28 mouse cellular contexts compared by ENCODE assay signal in genomic region chr13:58902313-58902712, GRCm38 (mm10).
DNase-seq lines count a peak whose midpoint lies in the region; ATAC-seq and TF ChIP-seq lines count a peak whose summit lies in the region.
"Had no signal": no experiment of that assay in that cellular context is flagged by ENCODE, and none has a peak within 500 bp of the region (broad histone marks: within the 10 kb centered on the region; RNA-seq: fewer than 3 reads in every experiment).

No protein-coding gene starts in this region.

- no peaks in the 10 kb centered on the region for H3K27me3 ChIP-seq in hindbrain, embryonic 13.5 days
- H3K27me3 ChIP-seq in hindbrain, embryonic 12.5 days, result no peaks in the 10 kb centered on the region
- no peaks in the 10 kb centered on the region for H3K27me3 ChIP-seq in hindbrain, postnatal 0 days (ENCODE audit: insufficient read depth, low read length)
- H3K27me3 ChIP-seq: embryonic facial prominence, embryonic 12.5 days; heart, embryonic 12.5 days; hindbrain, embryonic 15.5 days; limb, embryonic 12.5 days had no signal

- H3K4me2 ChIP-seq in hindbrain, embryonic 13.5 days, result no peak overlapping the region
- H3K4me2 ChIP-seq in hindbrain, embryonic 12.5 days (replicated peaks), result no peak overlapping the region
- H3K4me2 ChIP-seq in hindbrain, postnatal 0 days (ENCODE audit: low read depth, low read length), result no peak overlapping the region
- H3K4me2 ChIP-seq: embryonic facial prominence, embryonic 12.5 days; heart, embryonic 12.5 days; hindbrain, embryonic 15.5 days; limb, embryonic 12.5 days; liver, embryonic 11.5 days had no signal

- TF ChIP-seq CTCF in hindbrain, postnatal 0 days (IDR thresholded peaks at IDR 0.05; ENCODE audit: low read depth), result no peak

- H3K36me3 ChIP-seq in hindbrain, embryonic 13.5 days, result peaks cover 15% of the 10 kb centered on the region
- 0 out of 2 replicates have a peak, but pooled peaks cover 4% of the 10 kb centered on the region for H3K36me3 ChIP-seq in hindbrain, embryonic 12.5 days
- no peaks in the 10 kb centered on the region; the same call in 1 of the 2 replicates for H3K36me3 ChIP-seq in hindbrain, postnatal 0 days (ENCODE audit: insufficient read depth, low read length)
- H3K36me3 ChIP-seq: embryonic facial prominence, embryonic 12.5 days; heart, embryonic 12.5 days; hindbrain, embryonic 15.5 days; limb, embryonic 12.5 days had no signal

- ATAC-seq in hindbrain, embryonic 13.5 days (ENCODE audit: low FRiP score), result no peak
- ATAC-seq in hindbrain, embryonic 12.5 days (ENCODE audit: low FRiP score), result no peak
- ATAC-seq in hindbrain, postnatal 0 days, result no peak
- ATAC-seq: forebrain, embryonic 14.5 days; intestine, embryonic 16.5 days; liver, postnatal 0 days; lung, postnatal 0 days had no signal

- peaks cover 57% of the 10 kb centered on the region for H3K4me1 ChIP-seq in hindbrain, embryonic 13.5 days (replicated peaks)
- H3K4me1 ChIP-seq in hindbrain, embryonic 12.5 days, result peaks cover 36% of the 10 kb centered on the region
- peaks cover 21% of the 10 kb centered on the region for H3K4me1 ChIP-seq in hindbrain, postnatal 0 days (ENCODE audit: insufficient read depth, low read length)
- H3K4me1 ChIP-seq: embryonic facial prominence, embryonic 12.5 days; heart, embryonic 12.5 days; limb, embryonic 12.5 days had no signal

- peak; percentile 72 for DNase-seq in cerebellum, adult 11-12 months
- DNase-seq in cerebellum, adult 9-10 months, result peak; percentile 74
- no peak for DNase-seq in hindbrain, postnatal 0 days (ENCODE audit: low spot score)
- DNase-seq in heart, adult 11 months, result no peak
- no peak for DNase-seq in left cerebral cortex, postnatal 25 days (ENCODE audit: low spot score in 2 of 2)
- DNase-seq: adrenal gland, adult 2 months; B cell, adult 2 months; gastrocnemius, postnatal 10 days; heart, postnatal 10 days; kidney, adult 9 months; kidney, postnatal 14 days; layer of hippocampus, postnatal 36 days; liver, postnatal 0 days; right cerebral cortex, postnatal 25 days; spleen, adult 18-20 months; thymus, postnatal 14 days had no signal

- WGBS in hindbrain, embryonic 13.5 days, result 75% methylated on average over 8 of the region's 8 CpGs
- 84% methylated on average over 8 of the region's 8 CpGs for WGBS in hindbrain, embryonic 12.5 days
- 66% methylated on average over 8 of the region's 8 CpGs for WGBS in hindbrain, postnatal 0 days

- peaks cover 4% of the 10 kb centered on the region; the same call in 1 of the 2 replicates for H3K9me3 ChIP-seq in hindbrain, embryonic 13.5 days
- 0 out of 2 replicates have a peak, but pooled peaks cover 5% of the 10 kb centered on the region for H3K9me3 ChIP-seq in hindbrain, embryonic 12.5 days (replicated peaks)
- no peaks in the 10 kb centered on the region for H3K9me3 ChIP-seq in hindbrain, postnatal 0 days (ENCODE audit: low read length)
- H3K9me3 ChIP-seq: hindbrain, embryonic 15.5 days had no signal

- H3K9ac ChIP-seq in hindbrain, embryonic 13.5 days, result no peak overlapping the region
- H3K9ac ChIP-seq in hindbrain, embryonic 12.5 days, result no peak overlapping the region
- H3K9ac ChIP-seq in hindbrain, postnatal 0 days (replicated peaks; ENCODE audit: low read length), result no peak overlapping the region
- H3K9ac ChIP-seq: embryonic facial prominence, embryonic 12.5 days; heart, embryonic 12.5 days; hindbrain, embryonic 15.5 days; limb, embryonic 12.5 days; liver, postnatal 0 days had no signal

- 0 out of 2 replicates have a peak overlapping the region, but pooled peaks have one; percentile 13 for H3K27ac ChIP-seq in hindbrain, embryonic 13.5 days
- H3K27ac ChIP-seq in hindbrain, embryonic 12.5 days, result no peak overlapping the region; the same call in 1 of the 2 replicates
- peak overlapping the region; percentile 20; the same call in 1 of the 2 replicates for H3K27ac ChIP-seq in hindbrain, postnatal 0 days
- H3K27ac ChIP-seq: embryonic facial prominence, embryonic 12.5 days; hindbrain, embryonic 15.5 days; layer of hippocampus, adult 2 months; limb, embryonic 12.5 days; macrophage had no signal

- intact Hi-C loops in left cerebral cortex, postnatal 25 days (cut with DNase I), result no loop called here

- H3K4me3 ChIP-seq in hindbrain, embryonic 13.5 days, result no peak overlapping the region
- no peak overlapping the region for H3K4me3 ChIP-seq in hindbrain, embryonic 12.5 days
- H3K4me3 ChIP-seq in hindbrain, postnatal 0 days (ENCODE audit: low read length), result no peak overlapping the region
- H3K4me3 ChIP-seq: embryonic facial prominence, embryonic 12.5 days; heart, embryonic 12.5 days; hindbrain, embryonic 15.5 days; layer of hippocampus, adult 2 months; limb, embryonic 12.5 days had no signal

Comparison
In these comparisons a context has a peak if more than half of its experiments do, and no peak if none do; other contexts are left out.
1. DNase-seq: peak in cerebellum, adult 11-12 months (single experiment) and cerebellum, adult 9-10 months (single experiment); none in hindbrain, postnatal 0 days (single experiment), heart, adult 11 months (single experiment) and left cerebral cortex, postnatal 25 days (0 of 2).